Mouse (Mus musculus) gastrocnemius, adult 2 months (tissue): ENCODE measurements around the gene Tenm2. TPM values are rescaled to one million over a fixed set of nuclear protein-coding genes. Genes with fewer than 3 reads are reported as not detected.

Experiments
- DNase-seq: peaks from one replicate; pipeline ENCODE4 v3.0.0; 2022
- H3K27ac ChIP-seq: fragments of 200-600 bp; 2 replicates; pipeline ENCODE4 v1.8.1; 2022; ENCODE audit warnings: mild to moderate bottlenecking
- H3K4me3 ChIP-seq: fragments of 200-600 bp; 2 replicates; pipeline ENCODE4 v1.8.1; 2022; ENCODE audit warnings: mild to moderate bottlenecking, moderate library complexity
- CTCF ChIP-seq: fragments of 200-600 bp; IDR thresholded peaks from 2 replicates; pipeline ENCODE4 v1.8.1; 2022; ENCODE audit warnings: antibody characterized with exemption, mild to moderate bottlenecking, moderate library complexity
- intact Hi-C: fragments of 180-260 bp; cut with DNase I; formaldehyde crosslinking; loops from one replicate; pipeline ENCODE4 v1.15.1; 2025
- total RNA-seq, 2 experiments: library from RNA; stranded (reverse); gene quantifications; 2 replicates each; pipeline ENCODE4 v1.2.3; 2021

Tenm2 gene
- total RNA-seq, 2 experiments from 2014 or later: 0.42 to 0.43 TPM

- no peak for TF ChIP-seq CTCF
- intact Hi-C loops: no loop called here
Observed at GRCm38 (mm10) chr11:35977796-35978195, 1258.0 kb downstream of the Tenm2 start.

GRCm38 (mm10) chr11:35977096-35977495 lies 1258.7 kb downstream of the Tenm2 start:
- no peak overlapping the region for H3K4me3 ChIP-seq
- intact Hi-C loops: no loop called here
- no peak for TF ChIP-seq CTCF
- DNase-seq: no peak
- no peak overlapping the region for H3K27ac ChIP-seq

More at GRCm38 (mm10) chr11:35977796-35978195, 1258.0 kb downstream of the Tenm2 start:
- DNase-seq: no peak
- Histone ChIP-seq H3K27ac (no peak overlapping the region), H3K4me3 (no peak overlapping the region)

GRCm38 (mm10) chr11:35976482-35976881 lies 1259.3 kb downstream of the Tenm2 start:
- Histone ChIP-seq H3K4me3 (no peak overlapping the region), H3K27ac (no peak overlapping the region)
- no peak for TF ChIP-seq CTCF
- intact Hi-C loops: no loop called here
- no peak for DNase-seq

DNA sequence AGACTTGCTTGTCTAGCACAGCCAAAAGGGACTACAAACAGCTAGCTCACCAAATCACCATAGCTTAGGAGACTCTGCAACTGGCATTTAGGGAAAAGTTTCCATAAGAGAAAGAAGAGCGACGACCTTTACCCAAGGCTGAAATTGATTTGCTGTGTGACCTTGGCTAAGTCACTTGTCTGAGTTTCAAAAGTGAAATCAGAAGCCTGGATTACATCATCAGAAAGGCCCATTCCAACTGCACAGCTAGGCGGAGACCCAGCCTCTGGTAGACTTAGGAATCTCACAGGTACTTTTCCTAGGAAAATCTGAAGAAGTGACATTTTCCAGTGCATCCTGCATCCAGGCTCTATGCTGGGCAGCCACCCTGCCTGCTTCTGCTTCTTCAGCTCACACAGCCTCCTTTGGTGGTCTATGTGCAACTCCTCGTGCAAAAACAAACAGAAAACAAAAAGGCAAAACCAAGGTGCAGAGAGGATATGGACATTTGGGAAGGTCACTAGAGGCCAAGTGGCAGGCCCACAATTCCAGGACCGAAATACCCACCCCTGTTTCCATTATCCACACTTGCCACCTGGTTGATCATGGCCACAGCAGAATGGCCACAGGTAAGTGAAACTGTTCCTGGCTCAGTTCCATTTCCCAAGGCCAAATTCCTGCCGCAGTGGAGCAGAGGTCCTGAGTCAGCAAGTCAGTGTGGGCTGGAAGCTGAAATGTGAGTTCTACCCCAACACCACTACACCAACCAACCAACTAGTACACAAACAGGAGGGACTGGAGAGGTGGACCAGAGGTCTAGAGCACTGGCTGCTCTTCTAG lies 1260.9 kb downstream of the Tenm2 start:
- TF ChIP-seq CTCF: no peak
- Histone ChIP-seq H3K27ac (no peak overlapping the region), H3K4me3 (no peak overlapping the region)
- intact Hi-C loops: no loop called here
- DNase-seq: no peak

DNA sequence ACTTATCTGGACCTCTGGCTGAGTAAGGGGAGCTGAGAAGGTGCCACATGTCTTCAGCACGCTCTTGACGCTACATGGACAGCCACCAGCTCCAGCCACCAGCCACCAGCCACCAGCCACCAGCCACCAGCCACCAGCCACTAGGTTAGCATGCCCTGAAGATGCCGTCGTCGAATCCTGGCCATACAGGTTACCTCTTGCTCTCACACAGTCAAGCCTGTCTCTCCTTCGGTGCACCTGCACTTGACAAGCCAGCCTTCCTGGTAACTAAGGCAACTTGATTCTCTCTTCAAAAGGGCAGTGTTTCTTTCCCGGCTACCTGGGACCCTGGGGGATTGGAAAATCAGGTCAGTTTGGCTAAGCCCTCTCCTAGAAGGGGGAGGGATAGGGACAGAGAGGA lies 1262.6 kb downstream of the Tenm2 start:
- intact Hi-C loops: no loop called here
- no peak for DNase-seq
- TF ChIP-seq CTCF: no peak
- no peak overlapping the region for H3K27ac ChIP-seq
- H3K4me3 ChIP-seq: no peak overlapping the region

GRCm38 (mm10) chr11:35972270-35972931 lies 1263.4 kb downstream of the Tenm2 start:
- no peak for TF ChIP-seq CTCF
- intact Hi-C loops: no loop called here
- no peak overlapping the region for H3K27ac ChIP-seq
- no peak for DNase-seq
- H3K4me3 ChIP-seq: no peak overlapping the region

GRCm38 (mm10) chr11:35970806-35971705 lies 1264.7 kb downstream of the Tenm2 start:
- Histone ChIP-seq H3K4me3 (no peak overlapping the region), H3K27ac (no peak overlapping the region)
- TF ChIP-seq CTCF: no peak
- no peak for DNase-seq
- intact Hi-C loops: no loop called here

DNA sequence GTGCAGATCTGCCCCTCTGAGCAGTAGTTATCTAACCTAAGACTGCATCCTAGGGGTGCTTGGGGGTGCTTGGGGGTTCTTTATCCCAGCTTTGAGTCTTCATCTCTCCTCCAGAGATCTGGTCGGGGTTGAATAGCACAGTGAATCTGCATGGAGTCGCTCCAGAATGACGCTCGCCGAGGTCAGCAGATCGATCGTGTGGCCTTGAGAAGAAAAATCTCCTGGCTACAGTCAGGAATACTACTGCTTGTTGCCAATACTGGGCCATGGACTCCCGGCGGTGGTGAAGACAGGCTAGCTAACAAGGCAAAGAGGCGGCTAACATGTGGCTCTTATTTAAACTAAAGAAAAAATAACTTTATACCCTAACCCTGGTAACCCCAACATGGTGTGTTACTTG lies 1267.5 kb downstream of the Tenm2 start:
- TF ChIP-seq CTCF: no peak

GRCm38 (mm10) chr11:35963981-35964549 lies 1271.7 kb downstream of the Tenm2 start:
- intact Hi-C loops: no loop called here
- no peak for TF ChIP-seq CTCF
- H3K27ac ChIP-seq: no peak overlapping the region
- no peak for DNase-seq
- H3K4me3 ChIP-seq: no peak overlapping the region

More for the DNA sequence above, 1267.5 kb downstream of the Tenm2 start:
- Histone ChIP-seq H3K27ac (no peak overlapping the region), H3K4me3 (no peak overlapping the region)
- intact Hi-C loops: no loop called here
- DNase-seq: no peak

DNA sequence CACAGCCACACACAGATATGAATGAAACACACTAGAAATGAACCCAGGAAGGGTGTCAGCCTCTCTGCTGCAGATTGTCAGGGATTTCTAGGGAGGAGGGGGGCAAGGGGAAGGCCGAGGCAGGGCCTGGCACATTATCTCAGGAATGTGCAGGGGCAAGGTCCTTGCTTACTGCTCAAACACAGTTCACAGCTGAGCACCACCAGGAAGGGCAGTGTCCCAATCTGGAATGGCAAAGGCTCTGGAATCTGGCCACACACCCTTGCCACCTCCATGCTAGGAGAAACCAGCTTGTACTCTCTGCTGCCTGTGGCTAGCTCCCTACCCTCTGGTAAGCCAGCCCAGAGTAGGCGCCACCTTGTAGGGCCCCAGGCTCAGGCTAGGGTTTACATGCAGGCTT lies 1272.2 kb downstream of the Tenm2 start:
- TF ChIP-seq CTCF: no peak
- Histone ChIP-seq H3K4me3 (no peak overlapping the region), H3K27ac (no peak overlapping the region)
- DNase-seq: no peak
- intact Hi-C loops: no loop called here

DNA sequence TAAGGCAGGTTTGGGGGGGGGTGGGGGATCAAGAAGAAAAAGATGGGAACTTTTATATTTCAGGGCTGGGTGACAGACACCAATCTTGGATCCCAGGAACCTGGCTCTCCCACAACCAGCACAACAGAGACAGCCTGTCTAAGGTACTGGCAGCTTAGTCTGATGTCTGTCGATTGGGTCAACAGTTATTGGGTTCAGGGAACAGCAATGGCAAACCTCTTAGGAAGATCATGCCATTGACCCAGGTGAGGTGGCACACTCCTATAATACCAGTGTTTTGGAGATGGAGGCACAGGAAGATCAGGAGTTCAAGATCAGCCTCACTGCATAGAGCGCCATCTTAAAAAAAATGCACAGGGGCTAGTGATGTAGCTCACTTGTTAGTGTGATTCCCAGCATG lies 1273.3 kb downstream of the Tenm2 start:
- intact Hi-C loops: no loop called here
- TF ChIP-seq CTCF: no peak
- Histone ChIP-seq H3K4me3 (no peak overlapping the region), H3K27ac (no peak overlapping the region)
- DNase-seq: no peak

DNA sequence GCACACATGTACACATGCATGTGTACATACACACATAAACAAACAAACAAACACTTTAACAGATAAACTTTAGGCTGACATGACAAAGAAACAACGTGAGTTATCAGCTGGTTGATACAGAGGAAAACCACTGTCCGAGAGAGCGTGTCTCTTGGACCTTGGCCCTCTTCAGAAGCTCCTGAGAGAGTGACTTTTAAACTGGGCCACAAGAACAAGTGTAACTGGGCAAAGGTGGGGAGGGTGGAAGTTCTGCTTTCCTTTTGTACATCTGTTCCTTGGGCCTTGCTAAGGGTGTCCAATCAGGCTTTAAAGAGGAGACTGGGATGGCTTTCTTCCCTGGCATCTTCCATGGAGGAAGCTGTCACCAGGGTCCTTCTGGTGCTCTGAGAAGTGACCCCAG lies 1276.5 kb downstream of the Tenm2 start:
- no peak for TF ChIP-seq CTCF
- intact Hi-C loops: no loop called here
- no peak for DNase-seq
- no peak overlapping the region for H3K27ac ChIP-seq
- no peak overlapping the region for H3K4me3 ChIP-seq
